Mouse (Mus musculus): ENCODE data around the gene Dnah17.

Gene Dnah17

DNA sequence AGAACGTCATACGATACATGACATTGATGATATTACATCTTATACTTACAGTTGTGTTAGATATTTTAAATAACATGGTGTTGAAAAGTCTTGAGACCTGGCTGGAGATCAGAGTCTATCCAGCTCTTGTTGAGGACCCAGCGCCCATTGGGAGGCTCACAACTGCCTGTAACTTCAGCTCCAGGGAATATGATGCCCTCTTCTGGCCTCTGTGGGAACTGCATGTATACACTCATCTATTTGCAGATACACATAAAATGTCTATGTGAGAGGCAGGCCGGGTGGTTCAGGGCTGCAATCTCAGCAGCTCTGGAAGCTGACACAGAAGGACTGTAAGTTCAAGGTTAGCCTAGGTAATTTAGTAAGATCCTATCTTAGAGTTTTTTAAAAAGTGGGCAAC, 112.1 kb downstream of the Dnah17 start:
- peak in 1 of 2 experiments; percentile 29 for DNase-seq

DNA sequence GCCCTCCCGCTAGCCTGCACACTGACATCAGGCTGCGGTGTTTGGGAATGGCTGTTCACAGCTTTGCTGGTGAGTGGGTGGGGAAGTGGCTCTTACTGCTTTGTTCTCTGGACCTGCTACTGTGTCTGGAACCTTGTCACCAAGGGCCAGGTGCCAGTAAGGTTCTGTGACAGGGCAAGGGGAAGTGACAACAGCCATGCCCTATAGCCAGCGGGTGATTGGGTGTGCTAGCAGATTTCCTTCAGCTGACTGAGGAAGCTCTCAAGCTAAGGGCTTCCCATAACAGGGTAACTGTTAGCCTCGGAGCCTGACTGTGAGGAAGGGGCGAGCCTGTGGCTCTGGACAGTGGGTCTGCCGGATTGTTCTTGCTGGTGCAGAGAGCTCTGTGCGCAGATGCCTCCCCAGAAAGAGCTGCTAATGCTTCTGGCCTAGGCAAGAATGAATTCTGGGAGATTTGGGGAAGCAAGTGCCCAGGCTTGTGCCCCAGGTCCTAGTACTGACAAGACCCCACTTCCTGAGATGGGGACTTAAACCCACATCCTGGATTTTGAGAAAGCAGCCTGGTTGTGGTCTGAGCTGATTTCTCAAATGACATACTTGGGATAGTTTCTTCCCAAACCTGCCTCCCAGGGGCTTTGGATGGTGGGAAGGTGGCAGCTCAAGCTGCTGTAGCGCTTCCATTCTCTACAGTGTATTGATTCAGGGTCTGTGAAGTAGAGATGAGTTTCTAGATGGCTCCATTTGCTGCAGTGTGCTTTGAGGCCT, 114.9 kb downstream of the Dnah17 start:
- peak; percentile 21 to 41 for DNase-seq

DNA sequence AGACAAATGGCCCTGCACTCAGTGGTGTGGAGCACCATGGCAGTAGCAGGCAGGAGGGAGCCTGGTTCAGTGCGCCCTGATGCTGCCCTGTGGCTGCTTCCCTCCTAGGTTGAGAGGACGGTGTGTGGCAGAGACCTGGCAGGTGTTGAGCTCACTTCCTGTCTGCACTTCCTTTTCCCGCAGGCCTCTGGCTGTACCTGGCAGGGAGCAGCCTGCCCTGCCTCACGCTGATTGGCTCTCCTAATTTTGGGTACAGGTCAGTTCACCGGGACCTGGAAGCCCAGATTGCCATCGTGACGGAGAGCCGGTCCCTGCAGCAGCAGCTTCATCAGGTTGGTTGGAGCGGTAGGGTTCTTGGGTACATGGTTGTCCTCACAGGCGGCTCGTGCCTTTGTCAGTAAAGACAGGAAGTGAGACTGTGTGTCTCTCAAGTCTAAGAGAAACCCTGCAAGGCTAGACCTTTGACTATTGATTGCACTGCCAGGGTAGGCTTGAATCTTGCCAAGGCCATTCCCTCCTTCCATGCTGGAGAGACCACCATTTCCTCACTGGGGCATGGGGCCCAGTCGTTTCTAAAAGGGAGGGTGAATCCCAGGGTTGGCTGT, 115.9 kb downstream of the Dnah17 start:
- DNase-seq: peak; percentile 64 to 69

DNA sequence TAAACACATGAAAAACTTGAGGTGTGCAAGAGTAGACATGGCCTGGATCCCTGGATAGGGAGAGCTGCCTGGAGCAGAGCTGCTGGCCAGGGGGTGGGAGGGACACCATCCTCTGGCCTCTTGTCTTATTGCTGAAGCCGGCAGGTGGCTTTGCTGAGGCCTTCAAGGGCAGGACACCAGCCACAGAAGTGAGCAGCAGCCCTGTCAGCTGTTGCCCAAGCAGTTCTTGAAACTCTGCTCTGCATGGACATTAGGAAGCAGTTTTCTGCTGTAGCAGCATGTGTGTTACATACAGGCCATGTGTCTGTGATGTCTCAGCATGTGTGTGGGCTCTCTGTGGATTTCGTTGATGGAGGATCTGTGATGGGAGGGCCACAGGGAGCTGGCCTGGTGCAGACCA, 117.1 kb downstream of the Dnah17 start:
- DNase-seq: no peak

DNA sequence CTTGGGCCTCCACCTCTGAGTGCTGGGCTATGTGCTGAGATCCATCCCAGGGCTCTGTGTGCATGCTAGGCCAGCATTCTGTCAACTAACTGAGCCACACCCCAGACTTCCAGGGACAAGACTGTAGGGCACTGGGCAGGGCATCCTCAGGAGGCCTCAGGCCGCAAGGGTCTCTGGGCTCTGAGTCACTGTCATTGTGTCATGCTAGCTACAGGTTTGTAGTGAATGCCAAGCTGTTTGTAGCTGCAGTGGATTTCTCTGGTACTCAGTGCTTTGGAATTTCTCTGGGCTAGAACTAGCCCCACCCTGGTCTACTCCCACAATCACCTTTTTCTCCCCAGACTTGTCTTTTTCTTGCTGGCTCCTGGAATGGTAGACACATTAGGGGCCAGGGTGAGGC, 117.8 kb downstream of the Dnah17 start:
- DNase-seq: no peak

DNA sequence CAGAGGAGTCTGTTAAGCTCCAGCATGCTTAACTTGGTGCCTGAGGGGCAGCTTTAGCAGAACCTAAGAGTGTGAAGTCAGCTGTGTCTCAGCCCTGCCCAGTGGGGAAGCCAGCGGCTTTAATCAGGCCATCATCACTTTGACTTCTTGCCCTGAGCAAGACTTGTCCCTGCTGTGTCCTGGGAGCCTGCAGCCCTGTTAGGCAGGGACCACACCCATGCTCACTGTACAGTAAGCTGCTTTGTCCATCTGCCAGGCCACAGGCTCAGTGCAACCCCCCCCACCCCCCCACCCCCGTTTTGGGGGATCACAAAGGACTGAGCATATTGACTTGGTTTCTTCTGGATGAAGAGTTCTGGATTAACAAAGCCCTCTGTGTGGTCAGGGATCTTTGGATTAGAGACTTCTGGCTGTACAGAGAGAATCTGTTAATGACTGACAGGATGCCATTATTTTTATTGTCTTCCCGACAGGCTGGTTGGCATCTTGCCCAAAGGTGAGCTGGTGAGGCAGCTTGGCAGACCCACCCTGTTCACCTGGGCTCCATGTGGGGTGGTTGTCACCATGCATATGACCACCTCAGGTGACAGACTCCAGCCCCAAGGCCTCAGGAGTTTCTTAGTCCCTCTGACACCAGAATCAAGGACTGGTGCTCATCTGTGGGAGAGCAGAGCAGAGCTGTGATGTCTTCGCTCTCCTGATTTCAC, 120.4 kb downstream of the Dnah17 start:
- DNase-seq: no peak

DNA sequence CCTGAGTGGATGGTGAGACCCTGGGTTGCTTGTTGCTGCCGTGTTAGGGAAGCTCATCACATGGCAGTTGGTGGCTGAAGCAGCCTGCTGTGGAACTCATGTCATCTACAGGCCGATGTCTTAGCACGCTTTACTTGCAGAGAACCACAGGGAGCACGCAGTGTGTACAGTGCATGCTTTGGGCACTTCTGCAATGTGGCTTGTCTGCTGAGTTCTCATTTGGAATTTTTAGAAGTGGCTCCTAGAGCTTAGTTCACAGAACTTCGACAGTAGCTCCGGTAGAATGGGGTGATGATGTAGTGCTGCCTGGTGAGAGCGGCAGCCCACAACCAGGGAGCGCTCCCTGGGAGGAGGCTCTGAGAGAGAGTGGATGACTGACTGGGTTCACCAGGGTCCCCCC, 121.6 kb downstream of the Dnah17 start:
- DNase-seq: no peak

DNA sequence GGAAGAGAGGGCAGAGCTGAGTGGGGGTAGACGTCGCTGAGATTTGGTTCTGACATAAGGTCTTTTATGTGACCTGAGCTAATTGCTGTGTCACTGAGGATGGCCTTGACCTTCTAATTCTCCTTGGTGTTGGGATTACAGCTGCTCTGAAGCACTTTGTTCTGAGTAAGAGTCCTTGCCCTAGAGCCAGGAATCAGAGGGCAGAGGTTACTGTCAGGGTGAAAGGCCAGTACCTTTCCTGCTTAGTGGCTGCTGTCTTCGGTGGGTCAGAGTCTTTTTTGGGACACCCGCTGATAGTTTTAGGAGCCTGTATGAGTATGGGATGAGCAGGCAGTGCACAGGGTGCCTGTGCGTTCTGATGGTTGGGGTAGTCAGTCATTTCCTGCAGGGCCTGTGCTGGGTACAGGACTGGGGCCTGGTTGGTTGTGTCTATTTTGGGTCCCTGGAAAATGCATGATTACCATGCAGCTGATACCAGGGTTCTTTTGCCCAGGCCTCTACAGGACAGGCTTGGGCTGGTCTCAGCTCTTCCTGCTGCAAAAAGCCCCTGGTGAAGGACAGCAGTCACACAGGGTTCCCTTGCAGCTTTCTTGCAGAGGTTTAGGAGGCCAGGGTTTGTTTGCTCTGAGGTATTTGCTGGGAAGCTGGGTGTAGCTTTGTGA, 122.2 kb downstream of the Dnah17 start:
- no peak for DNase-seq

DNA sequence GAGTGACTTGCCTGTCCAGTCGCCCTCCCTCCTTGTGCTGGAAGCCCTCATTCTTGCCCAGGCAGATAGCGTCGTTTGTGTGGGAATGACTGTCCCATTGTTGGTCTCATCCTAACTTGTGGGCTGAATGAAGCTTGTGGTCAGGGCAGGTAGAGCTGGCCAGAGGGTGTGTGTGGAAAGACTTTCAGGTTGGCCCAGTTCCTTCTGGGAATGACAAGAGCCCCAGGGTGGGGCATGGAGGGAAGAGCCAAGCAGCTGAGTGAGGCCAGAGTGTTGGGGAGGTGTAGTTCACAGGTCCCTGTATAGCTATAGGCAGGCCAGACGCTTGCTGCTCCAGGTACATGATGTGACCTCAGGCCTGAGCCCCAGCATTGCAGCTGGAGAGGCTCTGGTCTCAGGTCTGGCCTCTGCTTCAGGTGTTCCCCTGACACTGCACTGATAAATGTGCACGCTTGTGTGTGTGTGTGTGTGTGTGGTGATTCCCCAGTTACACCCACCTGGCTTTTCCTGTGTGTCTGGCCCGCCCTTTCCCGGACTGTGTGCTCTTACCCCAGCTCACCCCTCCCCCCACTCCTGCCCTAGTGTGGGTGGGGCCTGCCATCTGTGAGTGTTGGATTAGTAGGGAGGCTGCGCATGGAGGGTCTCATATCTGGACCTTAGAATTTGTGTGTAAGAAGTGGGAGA, 122.8 kb downstream of the Dnah17 start:
- no peak for DNase-seq

DNA sequence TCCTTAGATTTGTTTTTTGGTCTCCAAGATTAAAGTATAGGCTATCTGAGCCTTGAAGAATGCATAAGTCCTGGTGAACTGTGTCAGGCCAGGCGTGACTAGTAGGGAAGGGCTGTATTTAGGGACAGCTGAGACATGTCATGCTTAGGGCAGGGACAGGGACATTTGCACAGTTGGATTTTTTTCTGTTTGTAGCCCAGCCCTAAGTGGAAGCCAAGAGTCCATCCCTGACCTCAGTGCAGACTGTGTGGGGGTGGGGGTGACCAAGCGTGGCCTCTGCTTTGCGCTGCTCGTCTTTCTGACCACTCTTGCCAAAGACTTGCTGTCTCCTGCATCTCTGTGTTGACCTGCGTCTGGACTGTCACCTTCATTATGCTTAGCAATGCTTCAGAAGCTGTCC, 126.2 kb downstream of the Dnah17 start:
- DNase-seq: no peak

DNA sequence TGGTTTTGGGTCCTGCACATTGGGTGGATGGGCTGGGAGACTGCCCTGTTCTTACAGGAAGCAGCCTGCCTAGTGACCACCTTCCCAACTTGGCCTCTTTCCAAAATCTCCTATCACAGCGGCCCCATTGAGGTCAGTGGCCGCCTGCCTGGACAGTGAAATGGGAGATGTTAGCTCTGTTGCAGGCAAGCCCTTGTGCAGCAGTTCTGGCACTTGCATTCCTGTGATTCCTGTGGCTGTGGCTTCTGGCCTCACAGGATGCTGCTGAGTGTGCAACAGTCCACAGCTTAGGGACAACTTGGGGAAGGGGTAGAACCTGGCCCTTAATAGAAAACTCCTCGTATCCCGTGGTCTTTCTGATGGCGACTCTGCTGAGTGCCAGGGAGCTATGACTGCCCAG, 126.7 kb downstream of the Dnah17 start:
- no peak for DNase-seq

DNA sequence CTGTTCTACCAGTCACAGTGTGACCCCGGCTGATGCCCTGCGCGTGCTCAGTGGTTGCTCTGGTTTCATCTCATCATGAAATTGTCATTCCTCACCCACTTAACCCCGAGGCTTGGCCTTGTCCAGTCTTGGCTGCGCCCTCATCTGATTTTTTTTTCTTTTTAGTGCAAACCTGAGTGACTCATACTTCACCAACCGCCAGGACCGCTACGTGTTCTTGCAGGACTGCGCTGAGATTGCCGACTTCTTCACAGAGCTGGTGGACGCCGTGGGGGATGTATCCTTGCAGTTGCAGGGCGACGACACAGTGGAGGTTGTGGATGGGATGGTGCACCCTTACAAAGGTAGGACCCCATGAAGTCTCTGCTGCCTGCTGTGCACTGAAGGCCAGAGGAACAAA, 127.3 kb downstream of the Dnah17 start:
- DNase-seq: no peak

DNA sequence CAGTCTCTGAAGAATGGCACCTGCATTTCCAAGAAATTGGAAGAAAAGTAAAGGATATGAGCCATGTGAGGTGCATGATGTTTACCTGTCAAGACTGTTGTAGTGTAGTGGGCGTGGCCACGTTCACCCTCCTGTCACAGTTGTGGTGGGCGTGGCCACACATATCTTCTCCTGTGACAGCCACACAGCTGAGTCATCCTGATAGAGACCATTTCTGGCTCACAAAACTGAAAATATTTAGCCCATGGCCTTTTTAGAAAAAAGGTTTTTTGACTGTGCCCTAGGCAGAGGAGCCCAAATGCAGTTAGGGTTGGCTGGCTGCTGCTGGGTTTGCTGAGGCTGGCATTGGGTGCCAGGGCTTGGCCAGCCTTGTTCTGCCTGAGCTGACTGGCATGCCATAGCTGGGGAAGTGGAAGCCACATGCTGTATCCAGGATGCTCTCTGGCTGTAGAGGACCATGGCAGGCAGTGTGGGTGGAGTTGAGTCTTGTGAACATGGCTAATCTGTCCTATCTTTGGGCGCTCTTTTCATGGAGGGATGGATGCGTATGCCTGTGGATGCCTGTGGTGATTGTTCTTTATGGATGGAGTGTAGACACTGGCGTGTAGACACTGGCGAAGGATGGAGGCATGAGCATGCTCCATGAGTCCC, 129.7 kb downstream of the Dnah17 start:
- DNase-seq: no peak

DNA sequence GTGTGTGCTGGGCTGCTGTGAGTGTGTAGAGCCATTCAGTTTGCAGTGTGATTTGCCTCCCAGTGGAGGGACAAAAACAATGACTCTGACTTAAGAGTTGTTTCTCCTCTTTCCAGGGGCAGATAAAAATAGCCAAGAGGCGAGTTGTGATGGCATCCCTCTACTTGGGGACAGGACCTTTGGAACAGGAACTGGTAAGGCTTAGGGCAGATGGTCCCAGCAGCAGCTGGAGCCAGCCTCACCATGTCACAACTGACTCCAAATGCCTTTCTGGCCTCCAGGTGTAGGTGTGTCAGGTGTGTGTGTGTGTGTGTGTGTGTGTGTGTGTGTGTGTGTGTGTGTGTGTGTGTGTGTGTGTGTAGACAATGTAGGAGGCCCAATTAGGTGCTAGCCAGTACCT, 130.4 kb downstream of the Dnah17 start:
- DNase-seq: no peak

DNA sequence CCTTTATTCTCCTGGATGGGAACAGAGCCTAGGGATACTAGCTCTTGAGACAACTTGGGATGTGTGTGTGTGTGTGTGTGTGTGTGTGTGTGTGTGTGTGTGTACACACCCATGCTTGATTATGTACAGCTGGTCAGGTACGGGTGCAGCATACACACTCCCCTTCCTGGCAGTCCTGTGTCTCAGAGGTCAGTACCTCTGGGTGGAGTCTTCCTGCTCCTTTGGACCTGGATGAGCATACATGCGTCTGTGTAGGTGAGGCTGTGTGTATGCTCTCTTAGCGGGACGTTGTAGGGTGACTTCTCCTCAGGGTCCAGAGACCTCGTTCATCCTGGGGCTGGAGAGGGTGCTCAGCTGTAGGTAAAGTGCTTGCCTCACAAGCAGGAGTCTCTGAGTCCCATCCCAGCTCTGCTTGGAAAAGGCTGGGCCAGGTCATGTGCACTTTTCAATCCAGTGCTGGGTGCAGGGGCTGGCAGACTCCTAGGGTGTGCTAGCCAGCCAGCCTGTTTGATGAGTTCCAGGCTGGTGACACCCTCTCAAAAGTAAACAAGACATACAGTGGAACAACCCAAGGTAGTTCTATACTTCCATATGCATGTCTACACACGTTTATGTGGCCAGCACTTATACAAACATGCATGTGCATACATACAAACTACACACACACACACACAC, 131.0 kb downstream of the Dnah17 start:
- no peak for DNase-seq

DNA sequence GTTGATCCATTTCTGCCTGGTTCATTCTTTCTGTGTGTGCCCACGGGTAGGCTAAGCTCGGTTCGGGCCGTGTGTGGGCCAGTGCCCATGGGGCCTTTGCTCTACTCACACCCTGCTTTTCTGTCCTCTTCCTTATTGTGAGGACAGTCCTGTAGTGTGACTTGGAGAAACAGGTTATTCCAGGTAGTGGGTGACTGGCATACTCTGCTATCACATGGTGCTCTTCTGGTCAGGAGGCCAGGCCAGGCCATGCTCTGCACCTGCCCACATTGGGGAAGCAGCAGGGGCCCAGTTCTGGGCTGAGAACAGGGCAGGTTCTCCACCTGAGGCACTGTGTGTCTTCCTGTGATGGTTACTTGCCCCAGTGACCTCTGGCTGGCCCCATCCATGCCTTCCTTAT, 132.1 kb downstream of the Dnah17 start:
- no peak for DNase-seq

DNA sequence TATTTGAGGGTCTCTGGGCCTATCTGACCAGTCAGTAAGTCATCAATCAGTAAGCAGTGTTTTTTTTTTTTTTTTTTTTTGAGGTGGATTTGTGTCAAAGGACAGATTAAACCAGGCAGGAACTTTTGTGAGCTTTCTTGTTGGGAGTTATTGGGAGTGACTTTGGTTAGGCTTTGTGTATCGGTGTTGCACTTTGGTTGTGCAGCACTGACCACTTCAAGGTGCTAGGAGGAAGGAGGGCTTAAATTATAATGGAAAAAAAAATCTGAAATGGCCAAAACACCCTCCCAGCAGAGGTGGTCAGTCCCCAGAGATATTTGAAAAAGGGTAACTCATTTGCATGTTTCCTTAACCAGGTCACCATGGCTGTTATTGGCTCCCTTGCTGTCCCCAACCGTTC, 133.3 kb downstream of the Dnah17 start:
- DNase-seq: no peak

DNA sequence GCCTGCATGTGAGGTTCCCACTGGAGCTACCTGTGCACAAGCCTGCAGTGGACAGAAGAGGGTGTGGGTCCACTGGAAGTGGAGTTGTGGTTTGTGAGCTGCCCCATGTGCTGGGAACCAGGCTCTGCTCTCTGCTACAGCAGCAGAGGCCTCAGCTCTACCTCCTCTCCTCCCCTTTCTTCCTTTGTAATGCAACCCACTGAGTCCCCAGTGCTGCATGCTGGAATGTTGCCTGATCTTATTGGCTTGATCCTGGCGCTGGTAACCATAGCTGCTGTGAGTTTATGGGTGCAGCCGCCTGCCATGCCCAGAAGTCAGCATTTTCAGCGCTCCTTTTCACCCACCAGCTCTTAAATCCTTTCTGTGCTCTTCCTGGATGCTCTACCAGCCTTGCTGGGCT, 134.4 kb downstream of the Dnah17 start:
- no peak for DNase-seq

DNA sequence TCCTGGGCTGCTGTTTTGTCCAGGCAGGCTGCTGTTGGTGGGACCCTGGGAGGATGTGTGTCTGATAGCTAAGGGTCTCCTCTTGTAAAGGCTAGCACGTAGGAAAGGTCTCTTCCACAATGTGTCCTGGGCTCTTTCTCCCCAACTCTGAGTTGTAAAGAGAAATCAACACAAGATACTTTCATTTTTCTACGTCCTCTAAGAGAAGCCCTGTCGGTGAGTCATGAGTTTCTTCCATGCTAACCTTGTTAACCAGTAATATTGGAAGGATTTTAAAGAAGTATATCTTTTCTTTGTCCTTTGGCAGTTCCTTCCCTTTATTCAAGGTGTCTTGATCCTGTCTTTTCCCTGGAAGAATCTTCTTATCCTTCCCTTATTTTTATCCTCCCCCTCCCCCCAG, 134.8 kb downstream of the Dnah17 start:
- DNase-seq: no peak

DNA sequence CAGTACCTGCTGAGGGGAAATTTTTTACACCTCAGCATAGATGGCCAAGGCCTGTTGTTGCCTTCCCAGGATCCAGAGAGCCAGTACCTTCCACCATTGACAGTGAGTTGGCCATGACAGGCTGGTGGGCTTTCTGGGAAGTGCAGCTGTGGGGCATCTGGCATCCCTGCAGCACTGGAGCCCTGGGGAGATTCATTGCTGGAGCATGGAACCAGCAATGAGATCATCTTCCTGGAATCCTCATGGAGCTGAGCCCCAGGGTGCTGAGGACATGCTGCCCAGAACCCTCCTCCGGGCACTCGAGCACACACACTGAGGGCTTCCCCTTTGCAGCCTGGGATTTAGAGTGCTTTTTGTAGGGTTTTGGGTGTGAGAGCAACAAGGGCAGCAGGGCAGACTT, 135.2 kb downstream of the Dnah17 start:
- no peak for DNase-seq

DNA sequence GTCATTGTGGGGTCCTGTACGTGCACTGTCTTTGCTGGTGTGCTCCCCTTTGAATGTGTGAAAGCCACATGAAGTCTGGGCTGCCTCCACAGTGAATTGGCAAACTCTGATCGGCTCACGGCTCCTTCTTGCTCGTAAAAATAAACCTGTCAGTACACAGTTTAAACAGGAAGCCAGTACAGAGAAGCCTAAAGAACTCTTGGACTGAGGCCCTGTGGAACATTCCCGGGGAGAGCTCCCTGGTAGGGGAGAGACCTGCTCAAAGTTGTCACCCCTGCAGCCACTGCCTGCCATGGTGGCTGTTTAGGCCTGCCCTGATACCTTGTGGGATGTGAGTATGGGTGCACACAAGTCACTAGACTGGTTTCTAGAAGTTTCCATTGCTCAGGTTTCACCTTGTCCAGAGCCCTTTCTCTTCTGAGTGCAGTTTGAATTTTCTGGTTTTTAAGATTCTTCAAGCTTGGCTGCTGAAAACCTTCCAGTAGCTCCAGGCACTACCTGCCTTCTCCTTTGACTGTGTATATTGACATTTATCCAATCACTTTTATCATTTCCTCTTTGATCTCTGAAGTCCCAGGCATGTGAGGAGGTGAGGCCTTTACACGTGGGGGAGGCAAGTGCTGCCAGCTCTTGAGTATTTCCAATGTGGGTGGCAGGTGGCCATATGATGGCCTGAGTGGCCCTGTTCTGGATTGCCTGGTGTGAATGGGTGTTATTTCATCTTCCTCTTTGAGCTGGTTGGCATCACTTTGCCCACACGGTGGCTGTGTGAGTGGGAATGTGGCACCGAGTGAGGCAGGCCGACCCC, 136.0 kb downstream of the Dnah17 start:
- DNase-seq: no peak

Measured in thymus, adult 18-20 months (tissue).